Mouse (Mus musculus) small intestine, adult 2 months (tissue): ENCODE measurements around the gene Eno2. TPM values are rescaled to one million over a fixed set of nuclear protein-coding genes. Genes with fewer than 3 reads are reported as not detected.

Experiments used
- H3K27ac ChIP-seq: fragments of 200-500 bp; 2 replicates; pipeline ENCODE4 v1.5.1; 2012; ENCODE audit warnings: low read depth, low read length, control low read depth, inconsistent platforms; ENCODE audit not compliant: insufficient read depth
- H3K27me3 ChIP-seq: fragments of 200-500 bp; 2 replicates; pipeline ENCODE4 v1.6.1; 2012; ENCODE audit warnings: mild to moderate bottlenecking, moderate library complexity, low read length, inconsistent platforms; ENCODE audit not compliant: control insufficient read depth, insufficient read depth
- H3K36me3 ChIP-seq: fragments of 200-500 bp; 2 replicates; pipeline ENCODE4 v1.6.1; 2012; ENCODE audit warnings: mild to moderate bottlenecking, low read length, control low read depth, inconsistent platforms; ENCODE audit not compliant: control insufficient read depth, insufficient read depth
- H3K4me1 ChIP-seq: fragments of 200-500 bp; 2 replicates; pipeline ENCODE4 v1.6.1; 2012; ENCODE audit warnings: low read length, inconsistent platforms, mixed read lengths; ENCODE audit not compliant: control insufficient read depth, insufficient read depth, insufficient read length
- H3K4me3 ChIP-seq: fragments of 200-500 bp; 2 replicates; pipeline ENCODE4 v1.5.1; 2012; ENCODE audit warnings: low read depth, mild to moderate bottlenecking, control low read depth, inconsistent platforms, low read length, moderate library complexity
- CTCF ChIP-seq: fragments of 200-500 bp; IDR thresholded peaks from 2 replicates; pipeline ENCODE4 v1.5.1; 2012; ENCODE audit warnings: low read depth, mild to moderate bottlenecking, control low read depth, inconsistent platforms, low read length, moderate library complexity, mixed read lengths; ENCODE audit not compliant: insufficient replicate concordance, insufficient read length; ENCODE audit errors: extremely low read depth
- POLR2A ChIP-seq: fragments of 200-500 bp; IDR thresholded peaks from 2 replicates; pipeline ENCODE4 v1.6.1; 2012; ENCODE audit warnings: low read depth, mild to moderate bottlenecking, control low read depth, inconsistent platforms, low read length, moderate library complexity
- WGBS: fragments of 180-500 bp; shearing (Covaris S2); methylation state at CpG from one replicate; pipeline ENCODE4 v1.1.7; 2018; 5-methylcytosine and 5-hydroxymethylcytosine counted together
- polyA plus RNA-seq: library from polyadenylated mRNA; depleted of rRNA; stranded (reverse); fragments of >200 nt; gene quantifications from 2 replicates; pipeline ENCODE4 v1.2.3, GENCODE M21; 2012

Gene Eno2
- polyA plus RNA-seq, 1 experiment: 1.7 TPM

- peaks cover 9% of the 10 kb centered on the region; the same call in 1 of the 2 replicates for H3K36me3 ChIP-seq
- H3K27me3 ChIP-seq: no peaks in the 10 kb centered on the region
- H3K27ac ChIP-seq: peak overlapping the region; percentile 20; the same call in 1 of the 2 replicates
- H3K4me1 ChIP-seq: peaks cover 15% of the 10 kb centered on the region
- WGBS: 84% methylated on average over 7 of the region's 7 CpGs
- no peak overlapping the region for H3K4me3 ChIP-seq
- TF ChIP-seq CTCF (no peak), POLR2A (no peak)
Measured at GRCm38 (mm10) chr6:124731038-124731437, 38.4 kb downstream of the Eno2 start.

GRCm38 (mm10) chr6:124729850-124730705 is 39.4 kb downstream of the Eno2 start:
- Histone ChIP-seq H3K4me1 (peaks cover 15% of the 10 kb centered on the region), H3K4me3 (peak overlapping the region; percentile 35), H3K27me3 (no peaks in the 10 kb centered on the region), H3K27ac (peak overlapping the region; percentile 72), H3K36me3 (peaks cover 12% of the 10 kb centered on the region; the same call in 1 of the 2 replicates)
- 85% methylated on average over 8 of the region's 8 CpGs for WGBS
- TF ChIP-seq POLR2A (no peak), CTCF (no peak)

- H3K27me3 ChIP-seq: no peaks in the 10 kb centered on the region
- no peak for TF ChIP-seq CTCF
- no peak for TF ChIP-seq POLR2A
- WGBS: 89% methylated on average over 10 of the region's 10 CpGs
- peaks cover 20% of the 10 kb centered on the region for H3K4me1 ChIP-seq
- no peak overlapping the region for H3K27ac ChIP-seq
- H3K4me3 ChIP-seq: no peak overlapping the region
- peaks cover 22% of the 10 kb centered on the region; the same call in 1 of the 2 replicates for H3K36me3 ChIP-seq
Measured at GRCm38 (mm10) chr6:124728621-124729020, 40.9 kb downstream of the Eno2 start.

GRCm38 (mm10) chr6:124724472-124724871 is 45.0 kb downstream of the Eno2 start:
- TF ChIP-seq CTCF (no peak), POLR2A (no peak)
- Histone ChIP-seq H3K4me1 (peaks cover 30% of the 10 kb centered on the region), H3K27ac (0 out of 2 replicates have a peak overlapping the region, but pooled peaks have one; percentile 13), H3K4me3 (no peak overlapping the region), H3K36me3 (peaks cover 20% of the 10 kb centered on the region; the same call in 1 of the 2 replicates), H3K27me3 (no peaks in the 10 kb centered on the region)
- WGBS: 90% methylated on average over 10 of the region's 10 CpGs

- Histone ChIP-seq H3K27ac (peak overlapping the region; percentile 59), H3K27me3 (no peaks in the 10 kb centered on the region), H3K4me3 (0 out of 2 replicates have a peak overlapping the region, but pooled peaks have one; percentile 7), H3K4me1 (peaks cover 30% of the 10 kb centered on the region), H3K36me3 (peaks cover 17% of the 10 kb centered on the region; the same call in 1 of the 2 replicates)
- 73% methylated on average over 8 of the region's 8 CpGs for WGBS
- no peak for TF ChIP-seq CTCF
- no peak for TF ChIP-seq POLR2A
Measured at GRCm38 (mm10) chr6:124723541-124723940, 45.9 kb downstream of the Eno2 start.

GRCm38 (mm10) chr6:124722876-124723473 is 46.5 kb downstream of the Eno2 start:
- Histone ChIP-seq H3K4me3 (0 out of 2 replicates have a peak overlapping the region, but pooled peaks have one; percentile 7), H3K36me3 (peaks cover 17% of the 10 kb centered on the region; the same call in 1 of the 2 replicates), H3K27me3 (no peaks in the 10 kb centered on the region), H3K4me1 (peaks cover 25% of the 10 kb centered on the region), H3K27ac (peak overlapping the region; percentile 59)
- WGBS: 82% methylated on average over 6 of the region's 6 CpGs
- TF ChIP-seq CTCF (no peak), POLR2A (no peak)

GRCm38 (mm10) chr6:124720904-124721303 is 48.6 kb downstream of the Eno2 start:
- WGBS: 18% methylated on average over 11 of the region's 11 CpGs

More at GRCm38 (mm10) chr6:124720904-124721303, 48.6 kb downstream of the Eno2 start:
- peak overlapping the region; percentile 89 for H3K27ac ChIP-seq
- H3K27me3 ChIP-seq: no peaks in the 10 kb centered on the region
- peaks cover 23% of the 10 kb centered on the region for H3K4me1 ChIP-seq
- peaks cover 22% of the 10 kb centered on the region for H3K36me3 ChIP-seq
- no peak; the same call in none of the 2 replicates for TF ChIP-seq POLR2A
- no peak for TF ChIP-seq CTCF
- H3K4me3 ChIP-seq: peak overlapping the region; percentile 45
